Mouse (Mus musculus) adrenal gland, adult (tissue): ENCODE data around the gene Mc3r.
A peak's percentile ranks its signal among the peaks of the same experiment; 100 is the strongest.

Experiments used
- DNase-seq, 2 experiments: peaks; one replicate each; pipeline ENCODE4 v3.0.0; 2022 to 2023; ENCODE audit warnings: low spot score in 1 of 2; ENCODE audit not compliant: inconsistent age in 2 of 2

Mc3r gene

DNA sequence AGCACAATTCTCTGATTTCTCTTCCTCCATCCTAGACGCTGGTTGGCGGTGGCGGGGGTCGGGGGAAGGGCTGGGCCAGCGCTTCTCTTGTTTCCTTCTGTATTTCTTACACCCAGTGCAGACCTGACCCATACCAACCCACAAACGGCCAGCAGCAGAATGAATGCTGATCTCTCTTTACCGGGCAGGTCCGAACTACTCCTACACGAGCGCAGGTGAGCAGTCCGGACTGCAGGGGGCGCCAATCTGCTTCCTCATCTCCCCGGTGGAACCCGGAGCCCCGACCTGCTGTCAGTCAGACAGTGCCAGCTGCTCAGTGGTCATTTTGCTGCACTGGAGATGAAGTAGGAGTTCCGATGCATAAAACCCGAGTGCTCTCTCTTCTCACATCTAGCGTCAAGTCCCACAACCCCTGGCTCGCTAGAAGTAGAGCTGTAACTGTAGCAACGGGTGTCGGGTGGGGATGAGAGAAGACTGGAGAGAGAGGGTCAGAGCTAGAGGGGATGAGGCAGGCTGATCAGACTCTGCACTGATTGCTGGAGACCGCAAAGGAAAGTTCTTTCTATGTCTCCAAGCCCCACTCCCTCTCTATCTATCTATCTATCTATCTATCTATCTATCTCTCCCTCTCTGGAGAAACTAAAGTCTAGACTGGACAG lies at the start of gene Mc3r:
Gene Mc3r, plus strand, starts transcription at position 387 of the 659 bp plus-strand sequence.
- DNase-seq, result peak; percentile 67 to 89

- DNase-seq, result peak; percentile 65 to 67
Measured at GRCm38 (mm10) chr2:172201998-172202780, 46.1 kb upstream of the Mc3r start.

GRCm38 (mm10) chr2:172207003-172207402 lies 41.3 kb upstream of the Mc3r start:
- peak; percentile 68 to 90 for DNase-seq

GRCm38 (mm10) chr2:172213480-172213879 lies 34.8 kb upstream of the Mc3r start:
- no peak for DNase-seq

- no peak for DNase-seq
Measured at GRCm38 (mm10) chr2:172214336-172214735, 34.0 kb upstream of the Mc3r start.

- DNase-seq, result peak; percentile 29 to 67
Measured at GRCm38 (mm10) chr2:172215508-172216162, 32.7 kb upstream of the Mc3r start.

GRCm38 (mm10) chr2:172216163-172216915 lies 32.0 kb upstream of the Mc3r start:
- DNase-seq, result no peak

GRCm38 (mm10) chr2:172217886-172218285 lies 30.4 kb upstream of the Mc3r start:
- DNase-seq, result no peak

DNA sequence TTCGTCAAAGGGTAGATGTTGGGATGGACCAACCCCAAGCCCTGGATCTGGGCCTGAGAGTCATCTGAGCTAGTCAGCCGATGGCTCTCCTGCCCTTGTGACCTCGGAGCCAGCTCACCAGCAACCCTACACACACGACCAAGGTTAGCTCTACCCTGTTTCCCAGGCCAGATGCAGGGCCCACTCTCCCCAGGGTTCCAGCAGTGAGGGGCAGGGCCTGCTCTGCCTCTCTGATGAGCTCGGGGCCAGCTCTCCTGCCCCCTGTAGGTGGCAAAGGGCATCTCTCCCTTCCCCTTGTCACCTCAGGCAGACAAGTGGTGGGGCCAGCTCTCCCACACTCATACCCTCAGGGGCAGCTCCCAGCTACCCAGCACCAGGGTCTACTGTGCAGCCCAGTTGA lies 29.1 kb upstream of the Mc3r start:
- DNase-seq, result no peak

GRCm38 (mm10) chr2:172221656-172222393 lies 26.5 kb upstream of the Mc3r start:
- peak; percentile 47 to 81 for DNase-seq

- DNase-seq, result peak; percentile 21 to 36
Measured at GRCm38 (mm10) chr2:172222394-172222785, 25.9 kb upstream of the Mc3r start.

- DNase-seq, result no peak
Measured at GRCm38 (mm10) chr2:172222891-172223290, 25.4 kb upstream of the Mc3r start.

GRCm38 (mm10) chr2:172223451-172224200 lies 24.7 kb upstream of the Mc3r start:
- no peak for DNase-seq

GRCm38 (mm10) chr2:172226945-172227344 lies 21.3 kb upstream of the Mc3r start:
- peak; percentile 21 to 67 for DNase-seq

DNA sequence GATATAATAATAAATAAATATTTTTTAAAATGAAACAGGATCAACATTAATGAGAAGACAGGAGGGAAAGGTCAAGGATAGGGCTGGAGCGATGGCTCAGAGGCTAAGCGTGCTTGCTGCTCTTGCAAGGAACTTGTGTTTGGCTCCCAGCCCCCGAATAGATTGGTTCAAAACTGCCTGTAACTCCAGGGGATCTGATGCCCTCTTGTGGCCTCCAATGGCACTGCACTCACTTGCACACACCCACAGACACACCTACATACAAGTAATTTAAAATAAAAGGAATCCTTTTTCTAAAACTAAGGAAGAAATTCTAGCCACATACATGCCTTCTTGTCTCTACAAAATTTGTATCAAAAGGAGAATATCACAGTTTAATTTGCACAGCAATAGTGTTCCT lies 20.5 kb upstream of the Mc3r start:
- no peak for DNase-seq

GRCm38 (mm10) chr2:172229190-172229589 lies 19.1 kb upstream of the Mc3r start:
- DNase-seq, result no peak

DNA sequence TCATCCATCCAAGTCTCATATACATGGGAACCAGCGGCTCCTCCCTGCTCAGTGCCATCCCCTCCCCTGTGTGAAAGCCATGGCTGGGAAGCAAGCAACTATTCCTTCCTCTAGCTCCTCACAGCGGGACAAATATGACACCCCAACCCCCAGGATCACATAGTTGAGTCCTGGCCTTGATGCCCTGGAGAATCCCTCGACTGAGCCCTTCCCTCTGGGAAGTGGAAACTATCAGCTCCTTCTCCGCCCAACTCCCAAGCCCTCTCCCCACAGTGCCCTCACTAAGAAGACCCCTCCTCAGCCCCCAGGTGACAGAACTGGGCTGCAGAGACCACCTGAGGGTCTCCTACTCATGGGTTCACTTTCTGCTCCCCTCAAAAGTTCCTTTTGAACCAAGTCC lies 18.2 kb upstream of the Mc3r start:
- DNase-seq, result no peak

- no peak for DNase-seq
Measured at GRCm38 (mm10) chr2:172238220-172238619, 10.1 kb upstream of the Mc3r start.

GRCm38 (mm10) chr2:172241031-172241430 lies 7.3 kb upstream of the Mc3r start:
- DNase-seq, result peak; percentile 53 to 85

DNA sequence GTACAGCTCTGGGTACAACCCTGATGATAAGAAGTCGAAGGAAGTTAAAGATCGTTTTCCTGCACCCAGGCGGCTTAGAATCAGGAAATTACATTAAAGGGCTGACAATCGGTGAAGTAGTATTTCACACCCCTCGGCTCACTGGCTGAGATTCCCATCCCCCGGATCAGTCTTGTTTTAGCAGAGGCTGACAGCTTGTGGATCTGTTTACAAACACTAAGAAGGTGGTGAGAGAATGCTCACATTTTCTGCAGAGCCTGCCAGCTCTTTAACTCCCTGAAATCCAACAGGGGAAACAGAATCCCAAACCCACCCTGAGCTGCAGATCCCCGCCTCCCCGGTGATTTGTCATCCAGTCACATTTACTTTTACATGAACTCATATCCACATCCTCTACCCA lies 2.8 kb upstream of the Mc3r start:
- no peak for DNase-seq
